Mouse (Mus musculus) midbrain, postnatal 0 days (tissue): Measurements from ENCODE around the gene Ap2a1. TPM values are rescaled to one million over a fixed set of nuclear protein-coding genes. Genes with fewer than 3 reads are reported as not detected.

Experiments
- ATAC-seq: fragments of 200-750 bp; cut with Nextera tagmentation; 2 replicates; pipeline ENCODE4 v1.8.0; 2017; ENCODE audit warnings: moderate number of reproducible peaks, mild to moderate bottlenecking, moderate TSS enrichment, moderate library complexity; ENCODE audit not compliant: low FRiP score
- DNase-seq: peaks from one replicate; pipeline ENCODE4 v3.0.0-alpha.2; 2015; ENCODE audit warnings: low spot score
- H3K27ac ChIP-seq: fragments of 300-500 bp; sonication (generic); 2 replicates; pipeline ENCODE4 v1.5.1; 2014; ENCODE audit warnings: low read depth, mild to moderate bottlenecking, low read length, mixed read lengths
- H3K27me3 ChIP-seq: fragments of 300-500 bp; sonication (generic); 2 replicates; pipeline ENCODE4 v1.6.1; 2014; ENCODE audit warnings: low read length, control low read depth, mixed read lengths; ENCODE audit not compliant: insufficient read depth
- H3K36me3 ChIP-seq: fragments of 300-500 bp; sonication (generic); 2 replicates; pipeline ENCODE4 v1.6.1; 2014; ENCODE audit warnings: low read length, control low read depth, mixed read lengths; ENCODE audit not compliant: insufficient read depth
- H3K4me1 ChIP-seq: fragments of 300-500 bp; sonication (generic); 2 replicates; pipeline ENCODE4 v1.6.1; 2014; ENCODE audit warnings: mild to moderate bottlenecking, control low read depth, antibody characterized with exemption, low read length, mixed read lengths; ENCODE audit not compliant: insufficient read depth
- H3K4me2 ChIP-seq: fragments of 300-500 bp; sonication (generic); 2 replicates; pipeline ENCODE4 v1.6.1; 2014; ENCODE audit warnings: low read depth, mild to moderate bottlenecking, low read length, mixed read lengths; ENCODE audit not compliant: poor library complexity, severe bottlenecking
- H3K4me3 ChIP-seq: fragments of 300-500 bp; sonication (generic); 2 replicates; pipeline ENCODE4 v1.5.1; 2014; ENCODE audit warnings: low read depth, mild to moderate bottlenecking, low read length, moderate library complexity
- H3K9ac ChIP-seq: fragments of 300-500 bp; sonication (generic); replicated peaks from 2 replicates; pipeline ENCODE4 v1.6.1; 2014; ENCODE audit warnings: mild to moderate bottlenecking, low read length, moderate library complexity, mixed read lengths; ENCODE audit not compliant: poor library complexity, severe bottlenecking
- H3K9me3 ChIP-seq: fragments of 300-500 bp; sonication (generic); 2 replicates; pipeline ENCODE4 v1.6.1; 2016; ENCODE audit warnings: low read length, control low read depth
- CTCF ChIP-seq: IDR thresholded peaks from 2 replicates; pipeline ENCODE4 v1.5.1; 2016; ENCODE audit warnings: antibody characterized with exemption, mild to moderate bottlenecking
- WGBS: fragments of 180-500 bp; shearing (Covaris S2); extraction: QIAGEN DNeasy Blood & Tissue Kit; methylation state at CpG from one replicate; pipeline ENCODE4 v1.1.7; 2014; 5-methylcytosine and 5-hydroxymethylcytosine counted together
- polyA plus RNA-seq: library from polyadenylated mRNA; unstranded; fragments of >200 nt; fragmentation: Nextera tagmentation; extraction: Ambion mirVana; gene quantifications from 2 replicates; pipeline ENCODE4 v1.2.1, GENCODE M21; 2015
- total RNA-seq: library from RNA; depleted of rRNA; stranded (reverse); fragments of >200 nt; gene quantifications from 2 replicates; pipeline ENCODE4 v1.2.3, GENCODE M21; 2014

Gene Ap2a1
- total and polyA plus RNA-seq, 2 experiments from 2014 or later, result 129 to 238 TPM

- Histone ChIP-seq H3K4me1 (no peaks in the 10 kb centered on the region), H3K9me3 (no peaks in the 10 kb centered on the region), H3K4me2 (no peak overlapping the region), H3K4me3 (no peak overlapping the region), H3K36me3 (peaks cover 46% of the 10 kb centered on the region), H3K27ac (no peak overlapping the region), H3K9ac (no peak overlapping the region), H3K27me3 (no peaks in the 10 kb centered on the region)
- ATAC-seq (no peak), DNase-seq (no peak)
- WGBS, result 84% methylated on average over 8 of the region's 8 CpGs
- TF ChIP-seq CTCF, result no peak
These were observed 33.0 kb upstream of the Ap2a1 start for GRCm38 (mm10) chr7:44962337-44962736.

- TF ChIP-seq CTCF, result no peak
- H3K9me3 ChIP-seq, result no peaks in the 10 kb centered on the region
- H3K27me3 ChIP-seq, result no peaks in the 10 kb centered on the region
- H3K27ac ChIP-seq, result no peak overlapping the region
- ATAC-seq (no peak), DNase-seq (no peak)
- no peak overlapping the region for H3K9ac ChIP-seq
- H3K4me3 ChIP-seq, result no peak overlapping the region
- H3K4me2 ChIP-seq, result no peak overlapping the region
- 94% methylated on average over 13 of the region's 13 CpGs for WGBS
- peaks cover 40% of the 10 kb centered on the region for H3K36me3 ChIP-seq
- H3K4me1 ChIP-seq, result no peaks in the 10 kb centered on the region
These were observed 31.2 kb upstream of the Ap2a1 start for GRCm38 (mm10) chr7:44960512-44960910.

- WGBS, result 90% methylated on average over 10 of the region's 10 CpGs
- Histone ChIP-seq H3K9me3 (no peaks in the 10 kb centered on the region), H3K4me3 (no peak overlapping the region), H3K36me3 (peaks cover 36% of the 10 kb centered on the region), H3K9ac (no peak overlapping the region), H3K27me3 (no peaks in the 10 kb centered on the region), H3K4me1 (no peaks in the 10 kb centered on the region), H3K27ac (no peak overlapping the region), H3K4me2 (no peak overlapping the region)
- DNase-seq (no peak), ATAC-seq (no peak)
- TF ChIP-seq CTCF, result no peak
These were observed 30.7 kb upstream of the Ap2a1 start for GRCm38 (mm10) chr7:44959874-44960511.

- WGBS, result 85% methylated on average over 8 of the region's 8 CpGs
- H3K4me1 ChIP-seq, result no peaks in the 10 kb centered on the region
- H3K4me3 ChIP-seq, result no peak overlapping the region
- no peak overlapping the region for H3K27ac ChIP-seq
- H3K36me3 ChIP-seq, result peaks cover 33% of the 10 kb centered on the region
- ATAC-seq, result no peak
- H3K27me3 ChIP-seq, result no peaks in the 10 kb centered on the region
- TF ChIP-seq CTCF, result no peak
- no peak overlapping the region for H3K4me2 ChIP-seq
- no peaks in the 10 kb centered on the region for H3K9me3 ChIP-seq
- no peak for DNase-seq
- H3K9ac ChIP-seq, result no peak overlapping the region
These were observed 30.0 kb upstream of the Ap2a1 start for GRCm38 (mm10) chr7:44959281-44959680.

- Histone ChIP-seq H3K27ac (no peak overlapping the region), H3K4me2 (no peak overlapping the region), H3K4me3 (no peak overlapping the region), H3K36me3 (peaks cover 33% of the 10 kb centered on the region), H3K27me3 (no peaks in the 10 kb centered on the region), H3K4me1 (no peaks in the 10 kb centered on the region), H3K9ac (no peak overlapping the region), H3K9me3 (no peaks in the 10 kb centered on the region)
- ATAC-seq, result no peak
- peak; percentile 82 for TF ChIP-seq CTCF
- WGBS, result 56% methylated on average over 7 of the region's 7 CpGs
- peak; percentile 72 for DNase-seq
These were observed 28.9 kb upstream of the Ap2a1 start for GRCm38 (mm10) chr7:44958208-44958607.

GRCm38 (mm10) chr7:44957183-44957835 lies 28.0 kb upstream of the Ap2a1 start:
- TF ChIP-seq CTCF, result no peak
- Histone ChIP-seq H3K9me3 (no peaks in the 10 kb centered on the region), H3K4me1 (no peaks in the 10 kb centered on the region), H3K36me3 (peaks cover 25% of the 10 kb centered on the region), H3K27me3 (no peaks in the 10 kb centered on the region), H3K4me3 (no peak overlapping the region), H3K4me2 (no peak overlapping the region), H3K27ac (no peak overlapping the region), H3K9ac (no peak overlapping the region)
- no peak for ATAC-seq
- 72% methylated on average over 20 of the region's 20 CpGs for WGBS
- DNase-seq, result no peak
